Mouse (Mus musculus): ENCODE measurements around the gene Il20ra. TPM values are rescaled to one million over a fixed set of nuclear protein-coding genes. Genes with fewer than 3 reads are reported as not detected.

Il20ra gene
- polyA plus RNA-seq (2015; fragmentation: Nextera tagmentation; extraction: Ambion mirVana): 0.33 and 0.47 TPM in 2 replicates

DNA sequence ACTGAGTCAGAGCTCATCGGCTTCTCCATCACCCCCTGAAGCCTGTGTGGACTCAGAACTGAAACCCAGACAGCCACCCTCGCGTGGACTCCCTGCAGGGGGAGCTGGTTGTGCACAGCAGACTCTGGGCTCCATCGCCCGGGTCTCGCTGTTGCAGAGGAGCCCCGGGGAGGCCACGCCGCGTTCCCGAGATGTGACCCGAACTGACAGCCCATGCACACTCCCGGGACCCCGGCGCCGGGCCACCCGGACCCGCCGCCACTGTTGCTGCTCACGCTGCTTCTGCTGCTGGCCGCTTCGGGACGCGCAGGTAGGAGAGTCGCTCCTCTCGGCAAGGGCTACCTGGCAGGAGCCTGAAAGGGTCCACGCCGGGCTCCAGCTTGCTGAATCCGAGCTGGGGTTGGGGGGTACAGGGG, at the start of gene Il20ra:
Il20ra (plus strand) TSS at position 150 of the 416 bp plus-strand sequence.

Other genes with a start within 250 kb of the Il20ra start
- 74.0 and 92.6 TPM in 2 replicates for gene Ifngr1, start 120.6 kb upstream of the Il20ra start, polyA plus RNA-seq (2015; fragmentation: Nextera tagmentation; extraction: Ambion mirVana)
- 0.05 and 0.13 TPM in 2 replicates for gene Il22ra2, start 90.6 kb upstream of the Il20ra start, polyA plus RNA-seq (2015; fragmentation: Nextera tagmentation; extraction: Ambion mirVana)
- 3.0 and 3.8 TPM in 2 replicates for gene Slc35d3, start 138.9 kb downstream of the Il20ra start, polyA plus RNA-seq (2015; fragmentation: Nextera tagmentation; extraction: Ambion mirVana)
- 29.1 and 30.0 TPM in 2 replicates for gene Pex7, start 195.1 kb downstream of the Il20ra start, polyA plus RNA-seq (2015; fragmentation: Nextera tagmentation; extraction: Ambion mirVana)
- gene Map3k5, start 221.9 kb downstream of the Il20ra start, polyA plus RNA-seq (2015; fragmentation: Nextera tagmentation; extraction: Ambion mirVana): 2.4 and 3.1 TPM in 2 replicates

Measured in spleen, postnatal 0 days (tissue).